Mouse (Mus musculus) heart, embryonic 13.5 days (tissue): ENCODE results near the gene Prelid3b. TPM values are rescaled to one million over a fixed set of nuclear protein-coding genes. Genes with fewer than 3 reads are reported as not detected.
A peak's percentile ranks its signal among the peaks of the same experiment; 100 is the strongest.

Experiments
- ATAC-seq: fragments of 200-750 bp; cut with Nextera tagmentation; 2 replicates; pipeline ENCODE4 v1.8.0; 2017; ENCODE audit warnings: moderate TSS enrichment; ENCODE audit not compliant: insufficient number of reproducible peaks, low FRiP score, low TSS enrichment; ENCODE audit errors: extremely low read depth
- H3K27ac ChIP-seq: fragments of 300-500 bp; sonication (generic); replicated peaks from 2 replicates; pipeline ENCODE4 v1.5.1; 2015; ENCODE audit warnings: moderate library complexity, mild to moderate bottlenecking, inconsistent platforms
- H3K27me3 ChIP-seq: fragments of 300-500 bp; sonication (generic); replicated peaks from 2 replicates; pipeline ENCODE4 v1.6.1; 2015; ENCODE audit warnings: mild to moderate bottlenecking, inconsistent platforms
- H3K36me3 ChIP-seq: fragments of 300-500 bp; sonication (generic); 2 replicates; pipeline ENCODE4 v1.6.1; 2015; ENCODE audit warnings: mild to moderate bottlenecking, inconsistent platforms
- H3K4me1 ChIP-seq: fragments of 300-500 bp; sonication (generic); 2 replicates; pipeline ENCODE4 v1.6.1; 2015; ENCODE audit warnings: inconsistent platforms
- H3K4me2 ChIP-seq: fragments of 300-500 bp; sonication (generic); 2 replicates; pipeline ENCODE4 v1.6.1; 2015; ENCODE audit warnings: inconsistent platforms, mild to moderate bottlenecking, moderate library complexity
- H3K4me3 ChIP-seq: fragments of 300-500 bp; sonication (generic); 2 replicates; pipeline ENCODE4 v1.5.1; 2015; ENCODE audit warnings: moderate library complexity, mild to moderate bottlenecking, inconsistent platforms
- H3K9ac ChIP-seq: fragments of 300-500 bp; sonication (generic); 2 replicates; pipeline ENCODE4 v1.6.1; 2015; ENCODE audit warnings: inconsistent platforms, mild to moderate bottlenecking, moderate library complexity
- H3K9me3 ChIP-seq: fragments of 300-500 bp; sonication (generic); 2 replicates; pipeline ENCODE4 v1.6.1; 2016; ENCODE audit warnings: inconsistent platforms
- WGBS: fragments of 180-500 bp; shearing (Covaris S2); methylation state at CpG from one replicate; pipeline ENCODE4 v1.1.7; 2015; ENCODE audit warnings: mixed read lengths; 5-methylcytosine and 5-hydroxymethylcytosine counted together
- polyA plus RNA-seq: library from polyadenylated mRNA; unstranded; fragments of >200 nt; fragmentation: Nextera tagmentation; extraction: Ambion mirVana; gene quantifications from 2 replicates; pipeline ENCODE4 v1.2.1, GENCODE M21; 2015

Gene Prelid3b
- polyA plus RNA-seq, 1 experiment from 2014 or later = 125 TPM

DNA sequence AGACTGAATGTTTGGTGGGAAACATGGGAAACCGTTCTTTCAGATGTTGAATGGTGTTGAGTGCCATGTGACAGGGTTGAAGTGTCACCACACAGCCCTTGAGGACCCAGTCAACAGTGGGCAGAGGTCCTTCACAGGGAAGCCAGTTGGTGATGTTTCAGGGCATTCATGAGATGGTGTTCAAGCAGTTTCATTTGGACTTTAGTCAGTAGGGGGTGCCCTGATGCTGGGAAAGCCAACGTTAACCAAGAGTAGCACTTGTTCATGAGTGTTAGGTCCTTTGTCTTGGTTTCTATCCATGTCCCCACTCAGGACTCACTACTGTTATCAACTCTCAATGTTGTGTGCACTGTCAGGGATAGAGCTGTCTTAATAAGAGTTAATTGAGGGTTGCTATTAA is 20.0 kb upstream of the Prelid3b start:
- Histone ChIP-seq H3K9ac (no peak overlapping the region), H3K27me3 (no peaks in the 10 kb centered on the region), H3K4me3 (no peak overlapping the region), H3K4me2 (no peak overlapping the region), H3K27ac (no peak overlapping the region), H3K4me1 (no peaks in the 10 kb centered on the region), H3K9me3 (no peaks in the 10 kb centered on the region; the same call in 1 of the 2 replicates), H3K36me3 (no peaks in the 10 kb centered on the region)
- WGBS = 50% methylated on average over 2 of the region's 2 CpGs
- ATAC-seq = no peak

DNA sequence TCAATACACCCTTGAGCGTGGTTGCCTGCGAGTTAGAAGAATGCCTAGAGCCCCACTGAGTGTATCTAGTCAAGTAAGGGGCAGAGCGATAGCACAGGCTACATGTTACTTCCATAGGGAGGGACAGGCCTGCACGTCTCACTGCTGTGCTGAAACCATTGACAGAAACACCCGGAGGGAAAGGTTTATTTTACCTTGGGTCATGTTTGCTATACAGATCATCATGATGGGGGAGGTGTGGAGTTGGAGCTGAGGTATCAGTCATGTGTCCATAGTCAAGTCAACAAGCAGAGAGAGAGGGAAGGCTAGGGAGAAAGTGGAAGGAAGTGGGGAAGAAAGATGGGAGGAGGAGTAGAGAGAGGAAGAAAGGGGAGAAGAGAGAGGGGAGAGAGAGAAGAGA is 14.1 kb upstream of the Prelid3b start:
- H3K27ac ChIP-seq = no peak overlapping the region
- H3K4me3 ChIP-seq = no peak overlapping the region
- no peak for ATAC-seq
- no peak overlapping the region for H3K4me2 ChIP-seq
- H3K36me3 ChIP-seq = no peaks in the 10 kb centered on the region
- no peak overlapping the region for H3K9ac ChIP-seq
- no peaks in the 10 kb centered on the region for H3K27me3 ChIP-seq
- H3K9me3 ChIP-seq = no peaks in the 10 kb centered on the region
- 77% methylated on average over 5 of the region's 5 CpGs for WGBS
- no peaks in the 10 kb centered on the region for H3K4me1 ChIP-seq

DNA sequence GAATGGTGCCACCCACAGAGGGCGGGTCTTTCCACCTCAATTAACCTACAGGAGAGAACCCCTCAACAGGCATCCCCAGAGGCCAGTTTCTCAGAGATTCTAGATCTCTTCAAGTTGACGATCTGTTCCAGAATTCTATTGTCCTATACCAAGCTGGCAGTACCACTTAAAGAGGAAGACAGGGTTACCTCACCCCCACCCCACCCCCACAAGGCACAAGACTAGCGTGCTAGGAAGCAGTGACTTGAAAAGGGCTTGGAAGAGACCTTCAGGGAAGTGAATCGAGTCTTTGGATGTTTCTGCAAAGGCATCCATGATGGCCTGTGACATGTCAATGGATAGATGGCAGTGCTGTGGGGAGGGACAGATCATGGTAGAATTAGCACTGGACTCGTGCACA is 5.9 kb upstream of the Prelid3b start:
- no peaks in the 10 kb centered on the region for H3K4me1 ChIP-seq
- H3K36me3 ChIP-seq = no peaks in the 10 kb centered on the region
- WGBS = 68% methylated on average over 5 of the region's 5 CpGs
- H3K27me3 ChIP-seq = no peaks in the 10 kb centered on the region
- no peak overlapping the region for H3K27ac ChIP-seq
- no peak overlapping the region for H3K9ac ChIP-seq
- H3K4me3 ChIP-seq = no peak overlapping the region
- ATAC-seq = no peak
- H3K4me2 ChIP-seq = no peak overlapping the region
- no peaks in the 10 kb centered on the region for H3K9me3 ChIP-seq

DNA sequence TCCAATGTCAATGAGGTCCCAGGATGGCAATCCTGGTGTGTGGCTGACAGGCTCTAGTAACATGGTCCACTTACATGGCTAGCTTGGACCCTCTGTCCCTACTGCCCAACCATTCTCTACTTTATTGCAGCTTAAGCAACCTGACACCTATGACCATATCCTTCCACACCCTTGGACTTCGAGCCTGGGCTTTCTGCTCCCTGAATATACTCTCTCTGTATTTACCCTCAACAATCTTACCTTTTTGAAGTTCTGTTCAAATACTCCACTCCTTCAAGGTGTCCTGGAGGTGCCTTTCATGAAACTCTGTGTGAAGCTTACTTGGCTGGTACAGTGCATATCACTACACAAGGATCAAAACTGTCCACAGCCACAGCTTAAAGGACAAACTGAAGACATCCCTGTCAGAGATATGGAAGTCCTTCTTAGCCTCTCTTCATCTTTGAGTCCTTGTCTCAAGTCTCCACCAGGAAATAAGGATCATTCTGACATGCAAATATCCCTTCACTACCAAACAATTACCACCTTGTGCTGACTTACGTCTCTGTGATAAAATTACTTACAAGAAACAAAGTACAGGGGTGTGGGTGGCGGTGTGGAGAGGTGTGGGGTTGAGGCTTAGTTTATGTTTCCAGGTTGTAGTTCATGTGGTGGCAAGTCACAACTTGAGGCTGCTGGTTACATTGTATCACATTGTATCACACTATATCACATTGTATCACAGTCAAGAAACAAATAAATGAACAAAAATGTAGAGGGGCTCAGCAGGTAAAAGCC is 4.8 kb upstream of the Prelid3b start:
- Histone ChIP-seq H3K27me3 (no peaks in the 10 kb centered on the region), H3K27ac (no peak overlapping the region), H3K4me3 (no peak overlapping the region), H3K4me2 (no peak overlapping the region), H3K36me3 (no peaks in the 10 kb centered on the region), H3K9ac (no peak overlapping the region), H3K4me1 (peaks cover 4% of the 10 kb centered on the region), H3K9me3 (no peaks in the 10 kb centered on the region)
- no peak for ATAC-seq
- 58% methylated on average over 3 of the region's 3 CpGs for WGBS

DNA sequence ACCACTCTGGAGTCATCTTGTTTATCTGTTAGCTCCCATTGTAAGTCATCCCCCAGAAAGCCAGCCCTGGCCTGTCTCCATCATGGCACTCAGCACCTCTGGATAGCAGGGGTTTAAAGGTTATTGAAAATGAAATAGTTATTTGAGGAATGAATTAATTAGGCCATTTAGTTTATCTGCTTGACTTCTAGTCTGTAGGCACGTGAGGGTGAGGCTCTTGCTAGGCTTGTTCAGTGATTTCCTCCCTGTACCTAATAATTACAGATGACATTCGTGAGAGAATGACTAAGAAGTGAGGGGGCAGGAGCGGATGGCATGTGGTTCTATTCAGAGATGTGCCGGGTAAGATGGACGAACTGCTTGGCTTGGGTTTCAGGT is 658 bp upstream of the Prelid3b start:
- peak overlapping the region; percentile 80 for H3K9ac ChIP-seq
- no peaks in the 10 kb centered on the region for H3K27me3 ChIP-seq
- 76% methylated on average over 5 of the region's 5 CpGs for WGBS
- H3K4me3 ChIP-seq = peak overlapping the region; percentile 81
- no peak for ATAC-seq
- H3K27ac ChIP-seq = peak overlapping the region; percentile 71
- peaks cover 3% of the 10 kb centered on the region; the same call in 1 of the 2 replicates for H3K9me3 ChIP-seq
- peaks cover 32% of the 10 kb centered on the region for H3K4me1 ChIP-seq
- peak overlapping the region; percentile 85 for H3K4me2 ChIP-seq
- H3K36me3 ChIP-seq = peaks cover 32% of the 10 kb centered on the region

DNA sequence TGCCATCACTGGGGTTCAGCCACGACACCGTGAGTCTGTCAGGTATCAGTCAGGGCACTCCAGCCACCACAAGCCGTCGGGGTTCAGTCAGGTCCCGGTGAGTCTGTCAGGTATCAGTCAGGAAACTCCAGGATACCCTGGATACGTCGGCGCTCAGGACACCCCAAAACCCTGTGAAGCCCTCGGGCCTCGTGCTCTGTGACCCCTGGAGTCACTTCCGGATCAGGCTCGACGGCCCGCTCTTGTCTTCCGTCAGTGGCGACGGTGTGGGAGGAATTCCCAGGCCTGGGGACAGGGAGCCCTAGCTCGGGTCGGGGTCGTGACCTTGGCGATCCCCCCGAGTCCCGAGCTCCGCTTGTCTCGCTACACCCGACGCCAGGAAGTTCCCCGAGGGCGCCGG is 474 bp downstream of the Prelid3b start:
- peaks cover 3% of the 10 kb centered on the region; the same call in 1 of the 2 replicates for H3K9me3 ChIP-seq
- H3K9ac ChIP-seq = peak overlapping the region; percentile 89
- peaks cover 32% of the 10 kb centered on the region for H3K4me1 ChIP-seq
- peak overlapping the region; percentile 81 for H3K4me3 ChIP-seq
- WGBS = 6% methylated on average over 30 of the region's 30 CpGs
- H3K27me3 ChIP-seq = no peaks in the 10 kb centered on the region
- peaks cover 43% of the 10 kb centered on the region for H3K36me3 ChIP-seq
- ATAC-seq = peak; percentile 15
- peak overlapping the region; percentile 78 for H3K27ac ChIP-seq
- H3K4me2 ChIP-seq = peak overlapping the region; percentile 85

DNA sequence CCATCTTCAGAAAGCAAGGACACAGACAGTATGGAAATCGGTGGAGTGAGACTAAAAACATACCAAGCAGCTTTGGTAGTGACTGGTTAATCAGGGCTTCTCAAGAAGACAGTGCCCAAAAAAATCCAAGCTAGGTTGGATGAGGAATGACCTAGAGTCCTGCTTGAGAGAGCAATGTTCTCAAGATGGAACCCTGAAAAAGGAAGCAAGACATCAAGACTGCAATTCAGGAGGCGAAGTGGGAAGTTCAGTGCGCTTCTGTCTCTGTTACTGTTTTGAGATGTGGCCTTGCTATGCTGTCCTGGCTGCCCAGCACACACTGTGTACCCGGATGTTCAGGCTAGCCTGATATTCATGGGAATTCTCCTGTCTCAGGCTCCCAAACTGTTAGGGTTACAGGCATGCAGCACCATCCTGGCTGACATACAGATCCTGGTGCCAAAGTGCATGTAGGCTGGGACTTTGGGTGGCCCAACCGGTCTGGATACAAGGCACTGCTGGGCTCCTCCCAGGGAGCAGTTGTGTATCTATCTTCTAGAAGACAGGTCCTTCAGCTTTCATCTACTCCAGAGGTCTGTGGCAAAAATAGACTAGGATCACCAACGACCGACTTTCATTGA is 2.0 kb downstream of the Prelid3b start:
- Histone ChIP-seq H3K9me3 (peaks cover 3% of the 10 kb centered on the region; the same call in 1 of the 2 replicates), H3K4me3 (no peak overlapping the region), H3K4me2 (peak overlapping the region; percentile 85), H3K4me1 (peaks cover 32% of the 10 kb centered on the region), H3K27ac (no peak overlapping the region; the same call in 1 of the 2 replicates), H3K27me3 (no peaks in the 10 kb centered on the region), H3K9ac (no peak overlapping the region), H3K36me3 (peaks cover 58% of the 10 kb centered on the region)
- WGBS = 72% methylated on average over 7 of the region's 7 CpGs
- no peak for ATAC-seq

DNA sequence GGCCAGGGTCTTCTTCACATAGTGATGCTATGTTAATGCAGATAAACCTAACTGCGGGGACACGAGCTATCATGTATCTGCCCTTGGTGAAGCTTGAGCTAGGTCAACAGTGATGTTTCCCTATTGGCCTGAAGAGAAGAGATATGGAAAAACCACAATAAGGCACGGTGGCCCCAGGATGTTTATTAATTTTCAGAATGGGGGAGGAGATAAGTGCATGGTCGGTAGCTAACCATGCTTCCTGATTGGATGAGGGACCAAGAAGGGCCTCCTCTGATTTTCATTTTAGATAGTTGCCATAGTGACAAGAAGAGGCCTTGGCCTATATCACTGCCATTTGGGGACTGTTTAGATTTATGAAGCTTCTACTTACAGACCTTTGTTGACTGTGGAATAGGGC is 2.5 kb downstream of the Prelid3b start:
- Histone ChIP-seq H3K4me2 (no peak overlapping the region), H3K9me3 (peaks cover 3% of the 10 kb centered on the region; the same call in 1 of the 2 replicates), H3K27me3 (no peaks in the 10 kb centered on the region), H3K36me3 (peaks cover 64% of the 10 kb centered on the region), H3K9ac (no peak overlapping the region), H3K4me1 (peaks cover 32% of the 10 kb centered on the region), H3K4me3 (no peak overlapping the region), H3K27ac (no peak overlapping the region)
- no peak for ATAC-seq
- WGBS = 69% methylated on average over 4 of the region's 4 CpGs

DNA sequence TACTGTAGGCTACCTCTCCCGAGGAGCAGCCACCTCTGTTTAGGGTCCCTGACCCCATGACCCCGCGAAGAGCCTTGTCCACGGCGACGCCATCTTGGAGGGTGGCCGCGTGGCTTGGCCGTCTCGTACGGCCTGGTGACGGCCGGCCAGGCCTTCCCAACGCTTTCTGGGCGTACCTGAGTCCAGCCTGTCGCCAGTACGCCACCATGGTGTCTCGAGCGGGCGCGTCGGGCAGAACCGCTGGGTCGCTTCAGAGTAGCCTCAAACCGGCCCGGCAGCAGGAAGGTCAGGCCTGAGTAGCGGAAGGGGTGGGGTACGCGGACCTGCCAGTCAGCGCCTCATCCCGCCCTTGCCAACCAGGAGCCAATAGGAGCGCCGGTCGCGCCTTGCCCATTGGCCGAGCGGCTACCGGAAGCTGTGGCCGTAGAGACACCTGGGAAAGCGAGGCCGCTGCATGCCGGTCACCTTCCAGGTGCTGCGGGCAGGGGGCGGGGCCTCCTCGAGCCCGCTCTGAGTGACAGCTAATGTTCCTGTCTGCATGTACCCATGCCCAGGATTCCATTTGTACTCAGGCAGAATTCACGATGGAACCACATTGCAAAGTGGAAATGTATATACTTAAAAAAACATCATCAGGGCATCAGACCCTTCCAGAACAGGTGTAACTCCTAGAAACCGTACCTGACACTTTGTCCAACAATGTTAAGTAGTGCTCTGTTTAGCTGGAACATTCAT is 8.9 kb downstream of the Prelid3b start, which contains the start of gene Atp5e:
TSS of gene Atp5e (minus strand) at position 317 of the 735 bp plus-strand sequence.
- Histone ChIP-seq H3K27me3 (no peaks in the 10 kb centered on the region), H3K4me1 (peaks cover 10% of the 10 kb centered on the region), H3K36me3 (peaks cover 73% of the 10 kb centered on the region), H3K4me2 (peak within 1 kb of the TSS; percentile 84), H3K9ac (peak within 1 kb of the TSS; percentile 88), H3K27ac (peak within 1 kb of the TSS; percentile 79), H3K4me3 (peak within 1 kb of the TSS; percentile 73), H3K9me3 (no peaks in the 10 kb centered on the region)
- ATAC-seq = peak; percentile 99
- 2% methylated on average over 48 of the region's 48 CpGs for WGBS

DNA sequence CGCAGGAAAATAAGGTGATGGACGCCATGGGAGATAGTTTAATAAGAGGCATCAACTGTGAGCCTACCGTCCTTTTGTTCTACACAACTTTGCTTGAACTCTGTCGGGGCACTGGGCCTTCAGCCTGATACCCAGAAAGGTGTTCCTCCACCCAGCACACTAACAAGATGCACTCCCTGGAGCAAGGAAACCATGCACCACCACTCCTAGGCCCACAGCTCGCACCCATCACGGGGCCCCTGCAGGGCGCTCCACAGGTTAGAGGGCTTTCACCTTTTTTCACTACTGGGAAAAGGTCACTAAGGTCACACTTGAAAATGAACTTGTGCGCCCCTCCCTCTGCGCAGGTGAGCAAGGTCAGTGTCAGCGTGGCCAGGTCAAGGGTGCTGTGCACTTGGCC is 9.5 kb downstream of the Prelid3b start:
- H3K4me2 ChIP-seq = peak overlapping the region; percentile 84
- 27% methylated on average over 10 of the region's 10 CpGs for WGBS
- no peaks in the 10 kb centered on the region for H3K9me3 ChIP-seq
- H3K4me3 ChIP-seq = peak overlapping the region; percentile 73
- ATAC-seq = 0 out of 2 replicates have a peak, but pooled peaks have one; percentile 12
- peak overlapping the region; percentile 79 for H3K27ac ChIP-seq
- peak overlapping the region; percentile 88 for H3K9ac ChIP-seq
- H3K4me1 ChIP-seq = peaks cover 10% of the 10 kb centered on the region
- peaks cover 67% of the 10 kb centered on the region for H3K36me3 ChIP-seq
- no peaks in the 10 kb centered on the region for H3K27me3 ChIP-seq

DNA sequence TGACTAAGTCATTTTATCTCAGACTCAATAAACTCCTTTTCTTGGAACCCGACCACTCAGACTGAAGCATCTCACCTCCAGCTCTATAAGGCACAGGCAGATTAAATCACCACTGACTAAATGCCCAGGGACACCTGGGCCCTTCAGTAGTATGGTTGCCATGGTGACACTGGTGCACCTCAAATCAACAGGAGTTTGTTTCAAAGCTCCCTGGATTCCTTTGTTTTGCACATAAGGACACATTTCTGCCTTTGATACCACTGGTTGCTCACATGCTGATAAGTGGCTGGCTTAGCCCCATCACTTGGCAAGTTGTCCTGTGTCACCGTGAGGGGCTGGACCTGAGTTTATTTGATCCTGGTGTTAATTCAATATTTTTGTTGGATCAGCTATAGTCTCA is 13.5 kb downstream of the Prelid3b start:
- no peak overlapping the region for H3K4me3 ChIP-seq
- no peak overlapping the region for H3K27ac ChIP-seq
- H3K27me3 ChIP-seq = no peaks in the 10 kb centered on the region
- H3K4me1 ChIP-seq = peaks cover 10% of the 10 kb centered on the region
- 61% methylated on average over 2 of the region's 2 CpGs for WGBS
- no peak overlapping the region for H3K4me2 ChIP-seq
- H3K9ac ChIP-seq = no peak overlapping the region
- peaks cover 30% of the 10 kb centered on the region for H3K36me3 ChIP-seq
- no peaks in the 10 kb centered on the region for H3K9me3 ChIP-seq
- ATAC-seq = no peak
